Mouse (Mus musculus): ENCODE data around the gene Nrxn1. TPM values are rescaled to one million over a fixed set of nuclear protein-coding genes. Genes with fewer than 3 reads are reported as not detected.
A peak's percentile ranks its signal among the peaks of the same experiment; 100 is the strongest.

The Nrxn1 gene
- total RNA-seq, 2 experiments from 2014 or later: 660 to 736 TPM

DNA sequence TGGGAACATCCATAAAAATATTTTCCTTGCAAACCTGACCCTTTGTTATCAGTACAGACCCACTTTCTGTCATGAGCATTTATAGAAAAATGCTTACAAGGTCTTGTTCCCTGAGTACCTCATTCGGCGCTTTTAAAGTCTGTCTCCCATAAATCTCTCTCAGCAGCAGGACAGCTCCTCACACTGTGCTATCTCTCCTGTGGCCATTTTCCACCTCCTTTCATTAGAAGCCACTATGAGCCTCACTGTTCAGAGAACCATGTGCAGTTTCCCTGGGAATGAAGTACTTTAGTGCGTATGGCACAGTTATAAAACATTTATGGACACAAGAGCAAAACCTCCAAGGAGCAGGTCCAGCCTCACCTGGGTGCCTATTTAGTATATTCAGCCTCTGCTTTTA is 1014.4 kb downstream of the Nrxn1 start:
- DNase-seq (ENCODE audit: low spot score in 2 of 2): no peak
- intact Hi-C loops (cut with DNase I): no loop called here

DNA sequence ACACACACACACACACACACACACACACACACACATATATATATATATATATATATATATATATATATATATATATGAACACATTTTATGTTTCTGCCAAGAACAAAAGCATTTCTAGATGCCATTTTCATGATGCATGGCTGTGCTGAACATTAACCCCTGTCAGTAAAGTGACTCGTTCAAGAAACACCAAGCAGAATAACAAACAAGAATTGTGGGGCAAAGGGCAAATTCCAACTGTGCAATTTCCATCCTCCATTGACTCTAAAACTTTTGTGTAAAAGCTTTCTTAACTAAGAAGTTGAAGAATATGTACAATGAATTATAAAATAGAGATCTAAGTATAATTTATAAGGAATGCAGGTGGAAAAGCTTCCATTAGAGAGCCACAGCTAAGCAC is 1030.0 kb downstream of the Nrxn1 start:
- no peak for DNase-seq (ENCODE audit: low spot score in 2 of 2)
- intact Hi-C loops (cut with DNase I): no loop called here

DNA sequence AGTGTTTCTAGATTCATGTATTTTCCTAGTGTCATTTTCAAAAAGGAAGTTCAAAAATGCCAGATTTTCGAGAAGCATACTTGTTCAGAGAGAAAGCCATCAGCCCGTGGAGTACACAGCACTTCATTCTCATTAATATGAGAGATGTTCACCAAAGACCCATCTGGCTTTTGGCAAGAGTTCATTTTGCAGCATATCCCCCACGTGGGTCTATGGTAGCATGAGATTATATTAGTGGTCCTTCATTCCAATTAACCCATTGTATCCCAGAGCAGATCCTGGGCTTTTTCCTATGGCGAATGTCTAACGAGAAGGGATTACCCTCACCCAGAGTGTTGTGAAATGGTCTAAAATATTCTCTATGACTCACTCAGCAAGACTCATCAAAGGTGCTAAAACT is 1032.0 kb downstream of the Nrxn1 start:
- DNase-seq (ENCODE audit: low spot score in 2 of 2): peak in 1 of 2 experiments; percentile 24
- intact Hi-C loops (cut with DNase I): no loop called here

DNA sequence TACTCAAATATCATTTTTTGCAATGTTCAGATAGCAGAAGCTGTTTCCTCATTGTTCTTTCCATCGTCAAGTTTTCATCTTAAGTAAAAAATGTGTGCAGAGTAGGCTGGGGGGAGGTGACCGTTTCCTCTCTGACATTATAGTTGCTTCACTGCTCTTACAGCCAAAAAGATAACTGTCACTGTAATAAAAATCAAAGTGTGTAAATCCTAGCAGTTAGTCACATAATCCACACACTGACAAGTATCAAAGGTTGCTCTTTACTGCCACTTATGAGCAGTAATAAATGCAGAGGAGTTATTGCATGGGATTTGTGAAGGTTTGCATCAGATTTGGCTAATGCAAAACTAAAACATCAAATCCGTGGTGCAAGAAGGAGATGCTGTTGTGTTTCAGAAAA is 1032.7 kb downstream of the Nrxn1 start:
- no peak for DNase-seq (ENCODE audit: low spot score in 2 of 2)
- intact Hi-C loops (cut with DNase I): no loop called here

DNA sequence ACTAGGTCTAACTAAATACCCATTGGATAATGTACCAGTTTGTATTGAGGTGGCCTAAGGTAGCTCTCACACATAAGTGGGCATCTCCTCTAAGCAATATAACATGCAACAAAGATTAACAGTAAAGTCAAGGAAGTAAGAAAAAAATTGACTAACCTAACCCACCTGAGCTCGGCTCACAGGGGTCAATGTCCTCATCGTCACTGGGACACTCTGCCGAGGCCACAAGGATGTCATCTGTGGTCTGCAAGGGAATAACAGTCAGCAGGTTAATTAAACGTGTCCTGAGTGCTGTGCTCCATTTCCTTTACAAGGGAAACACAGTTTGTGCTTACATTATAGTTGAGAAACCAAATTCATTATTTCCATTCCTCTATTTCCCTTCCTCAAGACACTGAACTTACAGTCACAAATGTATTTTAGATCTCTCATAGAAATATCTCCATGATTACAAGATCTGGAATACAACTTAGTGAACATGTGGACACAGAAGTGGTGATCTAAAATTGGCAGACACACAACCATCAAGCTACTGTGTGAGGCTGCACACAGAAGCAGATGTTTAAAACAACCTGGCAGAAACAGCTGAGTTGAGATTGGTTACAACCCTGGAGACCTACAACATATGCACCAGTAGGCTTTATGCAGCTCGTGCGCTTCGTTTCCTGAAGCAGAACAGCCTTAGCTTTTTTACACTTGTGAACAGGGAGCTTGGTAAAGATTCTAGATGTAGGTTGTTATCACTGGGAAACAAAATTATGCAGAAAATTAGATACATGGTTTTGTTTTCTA is 1033.4 kb downstream of the Nrxn1 start:
- no peak for DNase-seq (ENCODE audit: low spot score in 2 of 2)
- intact Hi-C loops (cut with DNase I): no loop called here

DNA sequence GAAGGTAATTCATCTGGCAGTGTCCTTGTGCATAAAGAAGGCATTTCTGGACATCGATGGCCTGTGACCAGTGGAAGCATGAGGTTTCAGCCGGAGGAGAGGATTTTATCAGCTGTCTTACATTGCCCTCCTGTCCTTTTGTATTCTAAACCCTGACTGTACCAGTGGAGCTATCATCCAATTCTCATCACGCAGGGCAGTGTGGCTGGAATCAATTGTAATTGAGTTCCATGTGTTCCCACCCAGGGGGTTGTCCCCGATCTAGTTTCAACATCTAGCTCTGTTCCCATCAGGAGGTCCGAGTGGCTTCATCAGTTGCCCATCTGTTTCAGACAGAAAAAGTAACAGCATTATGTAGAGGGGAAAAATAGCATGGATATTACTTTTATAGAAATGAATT is 1038.6 kb downstream of the Nrxn1 start:
- intact Hi-C loops (cut with DNase I): no loop called here
- no peak for DNase-seq (ENCODE audit: low spot score in 2 of 2)

DNA sequence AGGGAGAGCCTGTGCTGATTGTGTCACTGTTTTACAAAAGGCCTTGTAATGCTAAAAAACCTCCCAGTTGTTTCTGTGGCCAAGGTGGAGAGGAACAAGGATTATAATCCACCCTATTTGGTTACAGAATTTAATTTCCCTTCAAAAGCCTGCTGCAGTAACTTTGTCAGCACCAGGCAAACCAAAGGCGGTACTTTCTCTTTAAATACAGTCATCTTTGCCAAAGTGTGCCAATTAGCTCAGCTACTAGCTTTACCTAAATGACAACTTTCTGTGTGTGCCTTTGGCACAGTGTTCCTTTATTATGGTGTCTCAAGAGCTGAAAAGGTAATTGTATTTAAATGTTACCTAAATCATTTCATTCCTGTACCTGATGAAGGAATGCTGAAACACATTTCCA is 1053.6 kb downstream of the Nrxn1 start:
- DNase-seq (ENCODE audit: low spot score in 2 of 2): no peak
- intact Hi-C loops (cut with DNase I): no loop called here

DNA sequence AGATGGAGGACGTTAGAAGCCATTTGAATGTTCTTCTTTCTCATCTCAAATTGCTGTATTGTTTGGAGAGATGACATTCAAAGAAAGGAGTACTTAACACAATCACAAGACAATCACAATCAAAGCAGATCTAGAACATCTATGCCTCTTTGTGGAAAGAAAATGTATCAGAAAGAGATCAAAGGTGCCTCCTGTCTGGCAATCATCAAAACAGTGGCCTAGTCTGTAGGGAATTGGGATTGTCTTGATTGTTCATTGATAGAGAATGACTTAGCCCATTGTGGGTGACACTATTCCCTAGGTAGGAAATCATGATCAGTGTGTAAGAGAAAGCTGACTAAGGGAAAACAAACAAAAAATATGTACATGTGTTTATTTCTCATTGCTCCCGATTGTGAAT is 1060.5 kb downstream of the Nrxn1 start:
- intact Hi-C loops (cut with DNase I): no loop called here
- DNase-seq (ENCODE audit: low spot score in 2 of 2): no peak

DNA sequence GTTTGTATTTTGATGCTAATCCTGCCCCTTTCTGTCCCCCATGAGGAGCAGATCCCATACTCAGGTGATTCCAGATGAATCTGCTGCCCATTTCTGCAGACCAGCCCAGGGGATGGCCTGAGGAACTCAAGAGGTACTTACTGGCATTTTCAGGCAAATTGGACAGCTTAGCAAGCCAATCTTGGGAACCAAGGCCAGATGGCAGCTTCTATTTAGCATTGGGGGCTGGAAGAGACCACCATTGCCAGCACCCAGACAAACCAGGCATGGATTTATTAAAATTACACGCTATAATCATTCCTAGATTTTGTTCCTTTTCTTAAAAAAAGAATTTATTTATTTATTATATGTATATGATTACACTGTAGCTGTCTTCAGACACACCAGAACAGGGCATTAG is 1076.2 kb downstream of the Nrxn1 start:
- no peak for DNase-seq (ENCODE audit: low spot score in 2 of 2)
- intact Hi-C loops (cut with DNase I): no loop called here

DNA sequence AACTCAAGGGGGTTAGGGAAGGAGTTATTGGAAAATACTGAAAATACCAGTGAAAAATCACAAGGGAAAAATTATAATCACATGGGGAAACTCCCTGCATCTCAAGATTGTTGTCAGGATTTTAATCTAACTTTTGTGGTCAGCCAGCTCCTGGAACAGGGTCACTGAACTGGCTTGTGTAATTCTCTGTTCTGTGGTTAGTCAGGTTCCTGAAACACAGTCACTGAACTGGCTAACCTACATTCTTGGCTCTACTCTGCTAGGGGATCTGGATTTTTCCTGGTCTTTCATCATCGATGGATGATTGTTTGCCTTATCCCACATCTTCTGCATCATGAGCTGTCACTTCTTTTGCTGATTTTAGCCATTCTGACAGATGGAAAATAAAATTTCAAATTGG is 1081.1 kb downstream of the Nrxn1 start:
- no peak for DNase-seq (ENCODE audit: low spot score in 2 of 2)
- intact Hi-C loops (cut with DNase I): no loop called here

DNA sequence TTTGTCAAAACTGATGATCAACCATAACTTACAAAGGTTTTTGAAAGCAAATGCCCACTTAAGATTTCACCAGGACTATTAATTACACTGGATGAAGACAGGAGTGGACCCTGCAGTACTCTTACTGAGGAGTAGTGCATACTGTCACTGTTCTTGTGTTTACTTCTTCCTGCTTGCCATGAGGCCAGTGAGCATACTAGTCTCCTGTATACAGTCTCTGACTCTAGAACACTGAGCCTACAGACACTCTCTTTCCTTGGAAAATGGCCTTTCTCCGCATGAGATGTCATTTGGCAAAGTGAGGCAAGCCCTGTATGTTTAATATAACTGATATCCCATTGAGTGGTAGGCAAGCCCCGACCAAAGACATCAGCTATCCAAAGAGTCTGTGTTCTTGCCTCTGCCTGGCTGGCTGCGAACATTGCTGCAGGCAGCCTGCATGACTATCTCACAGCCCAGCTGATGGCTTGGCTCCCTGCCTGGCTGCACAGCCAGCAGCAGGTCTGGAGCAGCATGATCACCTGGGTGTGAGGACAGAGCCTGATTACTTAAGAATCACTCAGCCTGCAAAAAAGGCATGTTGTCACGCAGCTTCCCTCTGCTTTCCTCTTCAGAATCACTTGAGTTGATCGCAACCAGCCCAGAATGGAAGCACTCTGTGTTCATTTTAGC is 1085.3 kb downstream of the Nrxn1 start:
- intact Hi-C loops (cut with DNase I): no loop called here
- DNase-seq (ENCODE audit: low spot score in 2 of 2): peak in 1 of 2 experiments; percentile 12

DNA sequence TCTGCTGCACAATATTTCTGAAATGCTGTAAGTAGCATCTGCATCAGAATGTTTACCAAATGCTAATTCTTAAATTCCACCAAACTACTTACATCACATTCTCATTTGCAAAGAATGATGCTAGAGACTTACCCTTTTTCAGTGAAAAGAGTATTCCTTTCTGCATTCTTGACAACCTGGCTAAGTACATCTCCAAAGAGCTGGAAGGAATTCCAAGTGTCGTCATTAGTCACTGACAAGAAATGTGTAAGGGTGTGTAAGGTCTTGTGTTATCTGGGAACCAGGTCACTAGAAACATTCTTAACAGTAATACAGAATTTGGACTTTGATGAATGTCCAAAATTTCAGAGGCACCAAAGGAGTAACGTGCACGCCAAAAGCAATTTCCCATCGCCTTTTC is 1102.2 kb downstream of the Nrxn1 start:
- intact Hi-C loops (cut with DNase I): no loop called here
- no peak for DNase-seq (ENCODE audit: low spot score in 2 of 2)

Small RNA genes within 50 kb of the gene (microRNA-seq; reads per million reads assigned to microRNA genes)
- gene Gm24510 (0 reads per million in 2 experiments), gene Gm27475 (0 reads per million in 2 experiments), gene Gm47307 (0 to 1.1 reads per million in 2 experiments)

All from left cerebral cortex, postnatal 14 days (tissue).